Mouse (Mus musculus): ENCODE measurements around the gene Tysnd1.

- no peak for TF ChIP-seq CTCF (IDR thresholded peaks at IDR 0.05; ENCODE audit: low read depth)
- TF ChIP-seq EP300 (IDR thresholded peaks at IDR 0.05; ENCODE audit: low read depth), result no peak
Observed at GRCm38 (mm10) chr10:61689405-61689804, 5.9 kb upstream of the Tysnd1 start.

Measured in liver, postnatal 0 days (tissue).